20 mouse cellular contexts compared by ENCODE assay signal in genomic region chr3:89548805-89549204, GRCm38 (mm10). TPM values are rescaled to one million over a fixed set of nuclear protein-coding genes. Genes with fewer than 3 reads are reported as not detected.
"Had no signal": no experiment of that assay in that cellular context is flagged by ENCODE, and none has a peak within 500 bp of the region (broad histone marks: within the 10 kb centered on the region; RNA-seq: fewer than 3 reads in every experiment).

No protein-coding gene starts in this region.

- DNase-seq: gastrocnemius, adult 2 months; gastrocnemius, postnatal 10 days; gastrocnemius, postnatal 25 days; kidney, adult 11 months; liver had no signal

- H3K4me1 ChIP-seq: heart, embryonic 15.5 days; limb, embryonic 12.5 days had no signal

- H3K4me2 ChIP-seq: heart, embryonic 11.5 days; heart, embryonic 13.5 days; heart, embryonic 15.5 days; hindbrain, embryonic 13.5 days; hindbrain, embryonic 15.5 days; kidney, embryonic 15.5 days; limb, embryonic 12.5 days; liver, embryonic 11.5 days had no signal

- H3K9ac ChIP-seq: heart, embryonic 13.5 days; heart, embryonic 15.5 days; hindbrain, embryonic 13.5 days; hindbrain, embryonic 15.5 days; kidney, embryonic 15.5 days; limb, embryonic 12.5 days had no signal

- H3K27me3 ChIP-seq: heart, embryonic 13.5 days; hindbrain, embryonic 13.5 days; hindbrain, embryonic 15.5 days; kidney, embryonic 15.5 days; limb, embryonic 12.5 days had no signal

- H3K27ac ChIP-seq: gastrocnemius, adult 2 months; heart, adult 2 months; heart, embryonic 13.5 days; heart, embryonic 15.5 days; hindbrain, embryonic 13.5 days; hindbrain, embryonic 15.5 days; hindbrain, postnatal 0 days; kidney, embryonic 15.5 days; layer of hippocampus, adult 2 months; left cerebral cortex, adult 2 months; limb, embryonic 10.5 days; limb, embryonic 12.5 days had no signal

- ATAC-seq: hindbrain, postnatal 0 days; intestine, embryonic 16.5 days had no signal

- H3K4me3 ChIP-seq: gastrocnemius, adult 2 months; heart, adult 2 months; heart, embryonic 13.5 days; heart, embryonic 15.5 days; hindbrain, embryonic 13.5 days; hindbrain, embryonic 15.5 days; kidney, embryonic 15.5 days; layer of hippocampus, adult 2 months; left cerebral cortex, adult 2 months; limb, embryonic 10.5 days; limb, embryonic 12.5 days had no signal

- H3K9me3 ChIP-seq: heart, embryonic 13.5 days; heart, embryonic 15.5 days; hindbrain, embryonic 13.5 days; hindbrain, embryonic 15.5 days; limb, embryonic 10.5 days; limb, embryonic 12.5 days had no signal

- H3K36me3 ChIP-seq: heart, embryonic 13.5 days; heart, embryonic 15.5 days; hindbrain, embryonic 13.5 days; hindbrain, embryonic 15.5 days; kidney, embryonic 15.5 days; limb, embryonic 10.5 days; limb, embryonic 12.5 days had no signal

RNA-seq across cellular contexts. Expression of gene Kcnn3, which starts 28.8 kb away (rescaled TPM):
- total RNA-seq: hematopoietic stem cell, adult 5-6 weeks had no signal
